Mouse (Mus musculus): Measurements from ENCODE around the gene Rbfox3. TPM values are rescaled to one million over a fixed set of nuclear protein-coding genes. Genes with fewer than 3 reads are reported as not detected.

Rbfox3 gene
- polyA plus RNA-seq, 1 experiment: not detected

GRCm38 (mm10) chr11:118757488-118757887, 153.9 kb downstream of the Rbfox3 start:
- Histone ChIP-seq H3K4me3 (no peak overlapping the region), H3K27me3 (ENCODE audit: control insufficient read depth, insufficient read depth, insufficient read length) (peaks cover 50% of the 10 kb centered on the region), H3K4me2 (ENCODE audit: low read depth) (no peak overlapping the region), H3ac (ENCODE audit: control insufficient read depth, insufficient read length) (no peak overlapping the region), H3K79me2 (ENCODE audit: control insufficient read depth, insufficient read depth) (no peaks in the 10 kb centered on the region), H3K36me3 (ENCODE audit: control insufficient read depth, insufficient read depth) (no peaks in the 10 kb centered on the region)
- no peak for TF ChIP-seq SRF (IDR thresholded peaks at IDR 0.05; ENCODE audit: control insufficient read depth, insufficient read length, low read depth)
- TF ChIP-seq USF1 (IDR thresholded peaks at IDR 0.05; ENCODE audit: low read depth): no peak
- no peak for TF ChIP-seq REST (IDR thresholded peaks at IDR 0.05; ENCODE audit: insufficient read depth, insufficient read length)

GRCm38 (mm10) chr11:118755003-118755402, 156.4 kb downstream of the Rbfox3 start:
- H3ac ChIP-seq (ENCODE audit: control insufficient read depth, insufficient read length): no peak overlapping the region
- no peak overlapping the region for H3K4me3 ChIP-seq
- no peaks in the 10 kb centered on the region for H3K79me2 ChIP-seq (ENCODE audit: control insufficient read depth, insufficient read depth)
- TF ChIP-seq MAX (IDR thresholded peaks at IDR 0.05; ENCODE audit: low read depth) (no peak), MYOD1 (IDR thresholded peaks at IDR 0.05; ENCODE audit: control insufficient read depth in 1 of 3, insufficient read length in 2 of 3, low read depth in 2 of 3) (no peak), REST (IDR thresholded peaks at IDR 0.05; ENCODE audit: insufficient read depth, insufficient read length) (no peak), POLR2A (IDR thresholded peaks at IDR 0.05; ENCODE audit: insufficient read length, low read depth) (no peak), E2F4 (IDR thresholded peaks at IDR 0.05; ENCODE audit: insufficient read depth) (no peak), POLR2AphosphoS2 (IDR thresholded peaks at IDR 0.05; ENCODE audit: insufficient read length, low read depth) (no peak), MYOG (IDR thresholded peaks at IDR 0.05; ENCODE audit: control insufficient read depth in 1 of 3, insufficient read depth in 1 of 3, insufficient read length in 2 of 3, low read depth in 2 of 3) (no peak), SRF (IDR thresholded peaks at IDR 0.05; ENCODE audit: control insufficient read depth, insufficient read length, low read depth) (no peak), TCF3 (IDR thresholded peaks at IDR 0.05; ENCODE audit: insufficient read length, low read depth) (no peak), USF1 (IDR thresholded peaks at IDR 0.05; ENCODE audit: low read depth) (no peak), CEBPB (IDR thresholded peaks at IDR 0.05; ENCODE audit: insufficient read depth, poor library complexity, severe bottlenecking) (no peak), TCF12 (IDR thresholded peaks at IDR 0.05; ENCODE audit: insufficient read depth, poor library complexity, severe bottlenecking) (no peak)
- no peak overlapping the region for H3K4me2 ChIP-seq (ENCODE audit: low read depth)
- no peaks in the 10 kb centered on the region for H3K36me3 ChIP-seq (ENCODE audit: control insufficient read depth, insufficient read depth)
- H3K27me3 ChIP-seq (ENCODE audit: control insufficient read depth, insufficient read depth, insufficient read length): peaks cover 40% of the 10 kb centered on the region

- peaks cover 35% of the 10 kb centered on the region for H3K27me3 ChIP-seq (ENCODE audit: control insufficient read depth, insufficient read depth, insufficient read length)
- no peak overlapping the region for H3K4me2 ChIP-seq (ENCODE audit: low read depth)
- H3ac ChIP-seq (ENCODE audit: control insufficient read depth, insufficient read length): no peak overlapping the region
- TF ChIP-seq SRF (IDR thresholded peaks at IDR 0.05; ENCODE audit: control insufficient read depth, insufficient read length, low read depth): no peak
- no peak for TF ChIP-seq USF1 (IDR thresholded peaks at IDR 0.05; ENCODE audit: low read depth)
- TF ChIP-seq POLR2A (IDR thresholded peaks at IDR 0.05; ENCODE audit: insufficient read length, low read depth): no peak
- no peak for TF ChIP-seq REST (IDR thresholded peaks at IDR 0.05; ENCODE audit: insufficient read depth, insufficient read length)
- TF ChIP-seq TCF12 (IDR thresholded peaks at IDR 0.05; ENCODE audit: insufficient read depth, poor library complexity, severe bottlenecking): no peak
- TF ChIP-seq MYOD1 (IDR thresholded peaks at IDR 0.05; ENCODE audit: control insufficient read depth in 1 of 3, insufficient read length in 2 of 3, low read depth in 2 of 3): no peak
- no peak for TF ChIP-seq E2F4 (IDR thresholded peaks at IDR 0.05; ENCODE audit: insufficient read depth)
- no peak for TF ChIP-seq POLR2AphosphoS2 (IDR thresholded peaks at IDR 0.05; ENCODE audit: insufficient read length, low read depth)
- TF ChIP-seq CEBPB (IDR thresholded peaks at IDR 0.05; ENCODE audit: insufficient read depth, poor library complexity, severe bottlenecking): no peak
- TF ChIP-seq MYOG (IDR thresholded peaks at IDR 0.05; ENCODE audit: control insufficient read depth in 1 of 3, insufficient read depth in 1 of 3, insufficient read length in 2 of 3, low read depth in 2 of 3): no peak
- TF ChIP-seq MAX (IDR thresholded peaks at IDR 0.05; ENCODE audit: low read depth): no peak
- TF ChIP-seq TCF3 (IDR thresholded peaks at IDR 0.05; ENCODE audit: insufficient read length, low read depth): no peak
- H3K36me3 ChIP-seq (ENCODE audit: control insufficient read depth, insufficient read depth): no peaks in the 10 kb centered on the region
- no peaks in the 10 kb centered on the region for H3K79me2 ChIP-seq (ENCODE audit: control insufficient read depth, insufficient read depth)
- H3K4me3 ChIP-seq: no peak overlapping the region
Measured at GRCm38 (mm10) chr11:118754535-118754934, 156.9 kb downstream of the Rbfox3 start.

GRCm38 (mm10) chr11:118751879-118752616, 159.3 kb downstream of the Rbfox3 start:
- TF ChIP-seq MAX (IDR thresholded peaks at IDR 0.05; ENCODE audit: low read depth): no peak
- peak in 2 of 3 experiments; percentile 30 to 52 for TF ChIP-seq MYOD1 (IDR thresholded peaks at IDR 0.05; ENCODE audit: control insufficient read depth in 1 of 3, insufficient read length in 2 of 3, low read depth in 2 of 3)
- peak in 1 of 3 experiments; percentile 6 for TF ChIP-seq MYOG (IDR thresholded peaks at IDR 0.05; ENCODE audit: control insufficient read depth in 1 of 3, insufficient read depth in 1 of 3, insufficient read length in 2 of 3, low read depth in 2 of 3)

GRCm38 (mm10) chr11:118750745-118751330, 160.6 kb downstream of the Rbfox3 start:
- Histone ChIP-seq H3K4me3 (no peak overlapping the region), H3K27me3 (ENCODE audit: control insufficient read depth, insufficient read depth, insufficient read length) (peaks cover 35% of the 10 kb centered on the region), H3K4me2 (ENCODE audit: low read depth) (no peak overlapping the region), H3ac (ENCODE audit: control insufficient read depth, insufficient read length) (no peak overlapping the region), H3K36me3 (ENCODE audit: control insufficient read depth, insufficient read depth) (no peaks in the 10 kb centered on the region), H3K79me2 (ENCODE audit: control insufficient read depth, insufficient read depth) (no peaks in the 10 kb centered on the region)
- no peak for TF ChIP-seq USF1 (IDR thresholded peaks at IDR 0.05; ENCODE audit: low read depth)

More at GRCm38 (mm10) chr11:118751879-118752616, 159.3 kb downstream of the Rbfox3 start:
- Histone ChIP-seq H3K4me3 (no peak overlapping the region), H3K36me3 (ENCODE audit: control insufficient read depth, insufficient read depth) (no peaks in the 10 kb centered on the region), H3K79me2 (ENCODE audit: control insufficient read depth, insufficient read depth) (no peaks in the 10 kb centered on the region), H3ac (ENCODE audit: control insufficient read depth, insufficient read length) (no peak overlapping the region), H3K4me2 (ENCODE audit: low read depth) (no peak overlapping the region), H3K27me3 (ENCODE audit: control insufficient read depth, insufficient read depth, insufficient read length) (peaks cover 35% of the 10 kb centered on the region)

All from myocyte (in vitro differentiated cells).